Mouse (Mus musculus): ENCODE data around the gene Cep104.

Cep104 gene

GRCm38 (mm10) chr4:154042577-154042976 lies 67.6 kb downstream of the Cep104 start, which contains the start of gene Ccdc27:
Ccdc27 (minus strand) TSS chr4:154042677.
- no peak for DNase-seq (ENCODE audit: low read depth in 2 of 2, low spot score in 2 of 2)

GRCm38 (mm10) chr4:154045837-154046236 lies 70.8 kb downstream of the Cep104 start:
- DNase-seq (ENCODE audit: low read depth in 2 of 2, low spot score in 2 of 2), result no peak

- no peak for DNase-seq (ENCODE audit: low read depth in 2 of 2, low spot score in 2 of 2)
Observed at GRCm38 (mm10) chr4:154051401-154051800, 76.4 kb downstream of the Cep104 start.

GRCm38 (mm10) chr4:154053065-154053464 lies 78.1 kb downstream of the Cep104 start:
- no peak for DNase-seq (ENCODE audit: low read depth in 2 of 2, low spot score in 2 of 2)

- no peak for DNase-seq (ENCODE audit: low read depth in 2 of 2, low spot score in 2 of 2)
Observed at GRCm38 (mm10) chr4:154055482-154055881, 80.5 kb downstream of the Cep104 start.

- DNase-seq (ENCODE audit: low read depth in 2 of 2, low spot score in 2 of 2), result no peak
Observed at GRCm38 (mm10) chr4:154056046-154056445, 81.1 kb downstream of the Cep104 start.

- no peak for DNase-seq (ENCODE audit: low read depth in 2 of 2, low spot score in 2 of 2)
Observed at GRCm38 (mm10) chr4:154056661-154057060, 81.7 kb downstream of the Cep104 start.

GRCm38 (mm10) chr4:154057696-154058095 lies 82.7 kb downstream of the Cep104 start:
- no peak for DNase-seq (ENCODE audit: low read depth in 2 of 2, low spot score in 2 of 2)
